Mouse (Mus musculus) liver, postnatal 0 days (tissue): ENCODE measurements at regions not wholly inside any gene's neighbourhood (a gene's known extent, or its start where the extent isn't known, plus 50 kb on each side); places are given as distances from the start of the nearest gene placed in this dataset.

Source experiments
- CTCF ChIP-seq: sonication (generic); IDR thresholded peaks from 2 replicates; pipeline ENCODE4 v1.5.1; 2016; ENCODE audit warnings: antibody characterized with exemption, low read depth
- EP300 ChIP-seq: IDR thresholded peaks from 2 replicates; pipeline ENCODE4 v1.6.1; 2016; ENCODE audit warnings: antibody characterized with exemption, low read depth, mild to moderate bottlenecking

GRCm38 (mm10) chr4:12826419-12826818 lies 654.6 kb upstream of the Fam92a start:
- no peak for TF ChIP-seq CTCF
- TF ChIP-seq EP300, result no peak
